Mouse (Mus musculus): ENCODE results near the gene Bnc2. TPM values are rescaled to one million over a fixed set of nuclear protein-coding genes. Genes with fewer than 3 reads are reported as not detected.

Bnc2 gene
- polyA plus RNA-seq, 2 experiments = 24.3 to 25.7 TPM

- Histone ChIP-seq H3K27ac (replicated peaks; ENCODE audit: low read depth, low read length) (no peak overlapping the region), H3K4me2 (replicated peaks; ENCODE audit: low read depth, low read length, severe bottlenecking) (no peak overlapping the region), H3K9ac (ENCODE audit: low read depth, low read length, severe bottlenecking) (no peak overlapping the region), H3K27me3 (ENCODE audit: control insufficient read depth, insufficient read depth, low read length) (no peaks in the 10 kb centered on the region), H3K4me1 (ENCODE audit: control insufficient read depth, insufficient read depth, low read length) (no peaks in the 10 kb centered on the region), H3K36me3 (ENCODE audit: control insufficient read depth, insufficient read depth, low read length) (no peaks in the 10 kb centered on the region), H3K9me3 (ENCODE audit: control insufficient read depth, low read length) (no peaks in the 10 kb centered on the region), H3K4me3 (replicated peaks; ENCODE audit: low read length) (no peak overlapping the region)
- 17% methylated on average over 4 of the region's 4 CpGs for WGBS
- DNase-seq (ENCODE audit: low spot score) (no peak), ATAC-seq (ENCODE audit: low FRiP score, low read depth) (no peak)
- no peak for TF ChIP-seq POLR2A (IDR thresholded peaks at IDR 0.05; ENCODE audit: borderline replicate concordance, extremely low read depth, insufficient read depth, insufficient read length)
These were observed 366.7 kb downstream of the Bnc2 start for GRCm38 (mm10) chr4:84308226-84308862.

- 61% methylated on average over 9 of the region's 9 CpGs for WGBS
- no peak for TF ChIP-seq POLR2A (IDR thresholded peaks at IDR 0.05; ENCODE audit: borderline replicate concordance, extremely low read depth, insufficient read depth, insufficient read length)
- Histone ChIP-seq H3K4me3 (replicated peaks; ENCODE audit: low read length) (no peak overlapping the region), H3K27me3 (ENCODE audit: control insufficient read depth, insufficient read depth, low read length) (no peaks in the 10 kb centered on the region), H3K36me3 (ENCODE audit: control insufficient read depth, insufficient read depth, low read length) (no peaks in the 10 kb centered on the region), H3K27ac (replicated peaks; ENCODE audit: low read depth, low read length) (no peak overlapping the region), H3K4me1 (ENCODE audit: control insufficient read depth, insufficient read depth, low read length) (no peaks in the 10 kb centered on the region), H3K9me3 (ENCODE audit: control insufficient read depth, low read length) (no peaks in the 10 kb centered on the region), H3K4me2 (replicated peaks; ENCODE audit: low read depth, low read length, severe bottlenecking) (no peak overlapping the region), H3K9ac (ENCODE audit: low read depth, low read length, severe bottlenecking) (no peak overlapping the region)
- no peak for DNase-seq (ENCODE audit: low spot score)
- ATAC-seq (ENCODE audit: low FRiP score, low read depth) = no peak
These were observed 368.0 kb downstream of the Bnc2 start for GRCm38 (mm10) chr4:84306928-84307606.

GRCm38 (mm10) chr4:84302949-84303348, 372.1 kb downstream of the Bnc2 start:
- H3K4me1 ChIP-seq (ENCODE audit: control insufficient read depth, insufficient read depth, low read length) = no peaks in the 10 kb centered on the region
- H3K9ac ChIP-seq (ENCODE audit: low read depth, low read length, severe bottlenecking) = no peak overlapping the region
- WGBS = 33% methylated on average over 3 of the region's 3 CpGs
- no peak overlapping the region for H3K4me3 ChIP-seq (replicated peaks; ENCODE audit: low read length)
- 0 out of 2 replicates have a peak, but pooled peaks cover 8% of the 10 kb centered on the region for H3K9me3 ChIP-seq (ENCODE audit: control insufficient read depth, low read length)
- DNase-seq (ENCODE audit: low spot score) (no peak), ATAC-seq (ENCODE audit: low FRiP score, low read depth) (no peak)
- no peak overlapping the region for H3K27ac ChIP-seq (replicated peaks; ENCODE audit: low read depth, low read length)
- TF ChIP-seq POLR2A (IDR thresholded peaks at IDR 0.05; ENCODE audit: borderline replicate concordance, extremely low read depth, insufficient read depth, insufficient read length) = no peak
- no peaks in the 10 kb centered on the region for H3K36me3 ChIP-seq (ENCODE audit: control insufficient read depth, insufficient read depth, low read length)
- H3K4me2 ChIP-seq (replicated peaks; ENCODE audit: low read depth, low read length, severe bottlenecking) = no peak overlapping the region
- H3K27me3 ChIP-seq (ENCODE audit: control insufficient read depth, insufficient read depth, low read length) = no peaks in the 10 kb centered on the region

- Histone ChIP-seq H3K36me3 (ENCODE audit: control insufficient read depth, insufficient read depth, low read length) (no peaks in the 10 kb centered on the region), H3K4me2 (replicated peaks; ENCODE audit: low read depth, low read length, severe bottlenecking) (no peak overlapping the region), H3K9me3 (ENCODE audit: control insufficient read depth, low read length) (no peaks in the 10 kb centered on the region), H3K27me3 (ENCODE audit: control insufficient read depth, insufficient read depth, low read length) (no peaks in the 10 kb centered on the region), H3K4me3 (replicated peaks; ENCODE audit: low read length) (no peak overlapping the region), H3K27ac (replicated peaks; ENCODE audit: low read depth, low read length) (no peak overlapping the region), H3K4me1 (ENCODE audit: control insufficient read depth, insufficient read depth, low read length) (peaks cover 10% of the 10 kb centered on the region), H3K9ac (ENCODE audit: low read depth, low read length, severe bottlenecking) (no peak overlapping the region)
- WGBS = 58% methylated on average over 5 of the region's 5 CpGs
- DNase-seq (ENCODE audit: low spot score) (no peak), ATAC-seq (ENCODE audit: low FRiP score, low read depth) (no peak)
- no peak for TF ChIP-seq POLR2A (IDR thresholded peaks at IDR 0.05; ENCODE audit: borderline replicate concordance, extremely low read depth, insufficient read depth, insufficient read length)
These were observed 389.9 kb downstream of the Bnc2 start for GRCm38 (mm10) chr4:84285153-84285552.

DNA sequence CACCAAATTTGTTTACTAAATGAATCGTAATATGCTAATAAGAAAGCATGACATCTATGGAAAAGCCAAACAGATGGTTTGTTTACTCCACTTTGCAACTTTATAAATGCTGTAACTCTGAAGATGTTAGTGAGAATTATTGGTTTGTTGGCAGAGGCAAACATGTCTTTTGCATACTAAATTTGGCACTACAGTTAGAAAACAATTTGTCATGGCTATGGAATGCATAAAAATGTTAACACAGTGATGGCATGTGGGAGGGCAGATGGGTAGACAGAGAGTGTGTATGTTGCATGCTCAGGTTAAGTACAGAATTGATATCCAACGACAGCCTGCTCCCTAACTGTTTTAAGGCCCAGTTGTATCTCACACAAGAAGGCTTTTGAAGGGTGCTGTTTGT, 392.4 kb downstream of the Bnc2 start:
- TF ChIP-seq POLR2A (IDR thresholded peaks at IDR 0.05; ENCODE audit: borderline replicate concordance, extremely low read depth, insufficient read depth, insufficient read length) = no peak
- Histone ChIP-seq H3K4me1 (ENCODE audit: control insufficient read depth, insufficient read depth, low read length) (peaks cover 17% of the 10 kb centered on the region), H3K4me2 (replicated peaks; ENCODE audit: low read depth, low read length, severe bottlenecking) (no peak overlapping the region), H3K36me3 (ENCODE audit: control insufficient read depth, insufficient read depth, low read length) (no peaks in the 10 kb centered on the region), H3K4me3 (replicated peaks; ENCODE audit: low read length) (no peak overlapping the region), H3K27ac (replicated peaks; ENCODE audit: low read depth, low read length) (no peak overlapping the region), H3K9ac (ENCODE audit: low read depth, low read length, severe bottlenecking) (no peak overlapping the region), H3K9me3 (ENCODE audit: control insufficient read depth, low read length) (no peaks in the 10 kb centered on the region), H3K27me3 (ENCODE audit: control insufficient read depth, insufficient read depth, low read length) (no peaks in the 10 kb centered on the region)
- WGBS = 72% methylated on average over 2 of the region's 2 CpGs
- DNase-seq (ENCODE audit: low spot score) (no peak), ATAC-seq (ENCODE audit: low FRiP score, low read depth) (no peak)

Measured in limb, embryonic 14.5 days (tissue).